Mouse (Mus musculus): ENCODE results near the gene Zbtb8os. TPM values are rescaled to one million over a fixed set of nuclear protein-coding genes. Genes with fewer than 3 reads are reported as not detected.

The Zbtb8os gene
- polyA plus RNA-seq, 1 experiment: 27.3 TPM

Other genes with a start within 250 kb of the Zbtb8os start
- 1.8 and 3.1 TPM in 2 replicates for gene Tmem54, start 230.1 kb upstream of the Zbtb8os start, polyA plus RNA-seq (2012; rRNA removed)
- gene Hpca, start 213.7 kb upstream of the Zbtb8os start, polyA plus RNA-seq (2012; rRNA removed): 2.8 and 4.2 TPM in 2 replicates
- 1.5 and 2.1 TPM in 2 replicates for gene Fndc5, start 198.7 kb upstream of the Zbtb8os start, polyA plus RNA-seq (2012; rRNA removed)
- gene S100pbp, start 146.0 kb upstream of the Zbtb8os start, polyA plus RNA-seq (2012; rRNA removed): 14.7 and 18.9 TPM in 2 replicates
- gene Yars, start 145.9 kb upstream of the Zbtb8os start, polyA plus RNA-seq (2012; rRNA removed): 23.4 and 25.4 TPM in 2 replicates
- 20.6 and 26.5 TPM in 2 replicates for gene C77080, start 74.3 kb upstream of the Zbtb8os start, polyA plus RNA-seq (2012; rRNA removed)
- 1.4 and 2.0 TPM in 2 replicates for gene Sync, start 48.1 kb upstream of the Zbtb8os start, polyA plus RNA-seq (2012; rRNA removed)
- gene Rbbp4, start 325 bp upstream of the Zbtb8os start, polyA plus RNA-seq (2012; rRNA removed): 36.1 and 36.6 TPM in 2 replicates
- gene Zbtb8a, start 42.4 kb downstream of the Zbtb8os start, polyA plus RNA-seq (2012; rRNA removed): 12.9 and 14.1 TPM in 2 replicates
- 1.3 and 1.6 TPM in 2 replicates for gene Zbtb8b, start 105.2 kb downstream of the Zbtb8os start, polyA plus RNA-seq (2012; rRNA removed)
- gene Bsdc1, start 125.9 kb downstream of the Zbtb8os start, polyA plus RNA-seq (2012; rRNA removed): 22.3 and 27.9 TPM in 2 replicates
- gene Tssk3, start 155.3 kb downstream of the Zbtb8os start, polyA plus RNA-seq (2012; rRNA removed): 0.72 and 2.5 TPM in 2 replicates
- gene Fam229a, start 155.5 kb downstream of the Zbtb8os start, polyA plus RNA-seq (2012; rRNA removed): 4.8 and 7.1 TPM in 2 replicates
- gene Marcksl1, start 177.9 kb downstream of the Zbtb8os start, polyA plus RNA-seq (2012; rRNA removed): 29.9 and 48.8 TPM in 2 replicates
- 50.9 and 79.7 TPM in 2 replicates for gene Hdac1, start 207.0 kb downstream of the Zbtb8os start, polyA plus RNA-seq (2012; rRNA removed)
- 3.0 and 3.2 TPM in 2 replicates for gene Lck, start 237.9 kb downstream of the Zbtb8os start, polyA plus RNA-seq (2012; rRNA removed)
- 4.0 and 4.6 TPM in 2 replicates for gene Fam167b, start 242.9 kb downstream of the Zbtb8os start, polyA plus RNA-seq (2012; rRNA removed)